Mouse (Mus musculus) heart, adult 11 months (tissue): ENCODE data around the gene Plagl1.

Experiments
- DNase-seq: peaks from one replicate; pipeline ENCODE4 v3.0.0; 2022

Gene Plagl1

DNA sequence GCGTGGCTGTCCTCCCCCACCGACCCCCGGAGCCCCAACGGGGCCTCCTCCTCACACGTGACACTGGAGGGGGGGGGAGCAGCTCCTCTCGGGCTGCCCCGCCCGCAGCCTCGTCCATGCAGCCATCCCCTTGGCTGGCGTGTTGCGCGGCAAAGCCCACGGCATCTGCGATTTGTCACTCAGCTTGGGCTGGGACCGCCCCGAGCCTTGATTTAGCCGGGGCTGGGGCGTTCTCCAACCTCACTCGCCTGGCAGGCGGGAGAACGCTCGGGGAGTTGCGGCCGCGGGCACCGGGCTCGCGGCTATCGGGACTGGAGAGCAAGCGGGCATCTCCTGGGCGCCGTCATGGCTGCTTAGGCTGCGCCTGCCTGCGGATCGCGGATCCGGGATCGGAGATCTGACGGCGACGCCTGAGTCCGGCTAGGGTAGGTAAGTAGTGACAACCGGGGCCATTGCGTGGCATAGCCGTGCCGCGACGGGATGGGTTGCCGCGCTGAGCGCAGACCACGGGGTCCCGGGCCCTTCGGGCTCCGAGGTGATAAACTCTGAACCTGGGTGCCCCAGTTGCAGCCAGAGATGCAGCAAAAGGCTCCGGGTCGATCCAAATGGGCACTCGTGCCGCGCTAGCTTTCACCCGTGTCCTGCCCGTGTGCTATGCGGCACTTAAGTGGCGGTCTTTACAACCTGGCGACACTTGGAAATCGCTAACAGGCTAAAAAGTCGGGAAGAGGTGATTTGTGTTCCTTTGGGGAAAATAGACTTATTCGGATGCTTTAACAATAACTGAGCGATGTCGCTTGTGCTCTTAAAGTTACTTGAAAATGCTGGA lies 30.5 kb downstream of the Plagl1 start:
- peak; percentile 98 for DNase-seq

- peak; percentile 8 for DNase-seq
Measured at GRCm38 (mm10) chr10:13092996-13093395, 32.7 kb downstream of the Plagl1 start.

DNA sequence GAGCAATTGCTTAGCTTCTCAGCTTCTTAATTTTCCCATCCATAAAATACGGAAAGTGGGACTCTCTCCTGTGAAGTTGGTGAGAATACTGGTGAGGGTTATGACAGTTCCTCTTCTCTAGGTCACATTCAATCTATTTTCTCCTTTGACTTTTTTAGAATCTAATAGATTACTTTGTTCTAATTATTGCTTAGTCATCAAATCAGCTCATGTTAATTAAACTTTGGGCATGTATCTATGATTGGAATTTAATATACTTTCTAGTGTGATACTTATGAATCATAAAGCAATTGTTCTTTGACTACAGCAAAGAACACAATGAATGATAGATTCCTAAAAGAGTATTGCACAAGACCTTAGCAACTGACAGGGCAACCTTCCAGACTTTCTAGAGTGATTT lies 38.6 kb downstream of the Plagl1 start:
- DNase-seq = no peak

GRCm38 (mm10) chr10:13100061-13100648 lies 39.9 kb downstream of the Plagl1 start:
- peak; percentile 8 for DNase-seq

- peak; percentile 70 for DNase-seq
Measured at GRCm38 (mm10) chr10:13102360-13102759, 42.1 kb downstream of the Plagl1 start.

DNA sequence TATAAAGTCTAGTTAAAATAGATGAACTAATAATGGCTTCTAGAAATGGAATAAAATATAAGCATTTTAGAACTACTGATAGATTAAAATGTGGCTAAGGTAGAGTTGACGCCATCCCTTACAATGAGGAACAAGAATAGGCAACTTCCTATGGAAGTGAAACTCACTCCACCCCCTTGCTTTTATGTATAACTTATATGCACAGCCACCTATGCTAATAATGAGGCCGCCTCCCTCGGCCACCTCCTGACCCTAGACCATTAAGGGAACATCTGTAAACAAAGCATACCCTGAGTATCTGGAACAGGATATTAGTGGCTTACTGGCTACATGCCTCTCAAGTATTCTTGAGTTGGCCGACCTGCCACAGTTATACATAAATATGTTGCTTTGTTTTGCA lies 43.5 kb downstream of the Plagl1 start:
- DNase-seq = peak; percentile 54

DNA sequence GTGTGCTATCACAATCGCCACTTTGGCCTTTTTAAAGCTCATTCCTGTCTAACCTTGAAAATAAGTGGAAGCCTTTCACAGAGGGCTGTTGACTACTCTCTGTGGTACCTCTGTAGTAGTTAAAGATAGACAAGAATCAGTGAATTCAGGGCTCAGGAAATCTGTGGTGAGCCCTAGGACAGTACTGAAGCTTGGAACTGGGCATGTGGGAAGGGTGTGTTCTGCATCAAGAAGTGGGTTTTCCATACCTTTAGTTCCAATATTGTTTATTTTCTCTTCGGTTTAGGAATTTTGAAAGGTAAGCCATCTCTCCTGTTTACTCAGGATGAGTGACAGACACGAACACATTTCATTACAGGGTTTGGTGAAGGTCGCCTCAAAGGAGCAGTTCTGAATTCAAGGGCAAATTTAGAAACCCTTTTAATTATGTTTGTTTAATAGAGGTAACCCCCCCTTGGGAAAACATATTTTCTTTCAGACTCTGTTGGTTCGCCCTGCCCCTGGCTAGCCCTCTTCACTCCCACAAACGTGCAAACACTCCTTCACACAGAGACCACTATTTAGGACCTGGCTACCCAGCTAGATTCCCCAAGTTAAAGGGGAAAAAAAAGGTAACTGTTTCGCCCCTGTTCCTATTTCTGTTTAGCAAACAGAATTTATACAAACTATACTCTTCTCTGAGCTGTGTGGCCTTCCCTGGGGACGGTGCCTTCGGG lies 46.8 kb downstream of the Plagl1 start:
- peak; percentile 40 for DNase-seq

GRCm38 (mm10) chr10:13108021-13108548 lies 47.8 kb downstream of the Plagl1 start:
- DNase-seq = peak; percentile 75

DNA sequence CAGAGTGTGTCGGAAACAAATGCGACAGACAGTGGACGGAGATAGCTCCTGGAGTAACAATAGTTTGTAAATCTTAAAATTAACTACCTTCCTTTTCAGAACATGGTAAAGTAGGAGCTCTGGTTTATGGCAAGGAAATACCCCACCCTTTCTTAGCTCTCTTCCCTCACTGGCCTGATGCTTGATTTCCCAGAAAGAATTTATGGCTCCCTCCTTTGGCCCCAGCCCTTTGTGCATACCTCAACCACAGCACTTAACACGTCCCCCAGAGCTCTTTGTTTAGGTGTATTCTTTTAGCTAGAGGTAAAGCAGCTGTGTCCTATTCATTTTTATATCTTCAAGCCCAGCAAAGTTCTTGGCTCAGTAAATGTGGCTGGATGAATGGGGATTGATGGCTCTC lies 48.5 kb downstream of the Plagl1 start:
- peak; percentile 45 for DNase-seq

GRCm38 (mm10) chr10:13109781-13110180 lies 49.5 kb downstream of the Plagl1 start:
- peak; percentile 70 for DNase-seq

GRCm38 (mm10) chr10:13112849-13113248 lies 52.5 kb downstream of the Plagl1 start:
- peak; percentile 76 for DNase-seq

GRCm38 (mm10) chr10:13113641-13114040 lies 53.3 kb downstream of the Plagl1 start:
- peak; percentile 29 for DNase-seq

DNA sequence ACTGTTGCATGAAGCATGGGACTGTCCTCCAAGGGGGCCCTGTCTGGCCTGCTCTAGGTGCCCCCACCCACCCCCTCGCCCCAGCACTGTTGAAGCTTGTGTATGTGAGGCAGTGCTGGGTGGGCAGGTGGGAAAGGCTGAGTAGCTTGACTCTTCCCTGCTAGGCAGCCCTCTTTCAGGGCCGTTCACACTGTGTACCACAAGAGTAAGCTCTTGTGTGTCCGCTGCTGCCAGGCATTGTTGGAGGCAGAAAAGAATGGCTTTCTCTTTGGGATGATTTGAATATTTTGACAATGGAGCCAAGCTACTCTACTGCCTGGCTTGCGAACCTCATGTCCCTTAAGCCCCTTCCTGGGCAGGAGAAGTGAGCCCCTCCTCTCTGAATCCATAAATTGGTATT lies 54.7 kb downstream of the Plagl1 start:
- DNase-seq = peak; percentile 63

GRCm38 (mm10) chr10:13116706-13117665 lies 56.7 kb downstream of the Plagl1 start:
- DNase-seq = peak; percentile 82

- peak; percentile 34 for DNase-seq
Measured at GRCm38 (mm10) chr10:13118024-13118769, 57.9 kb downstream of the Plagl1 start.

GRCm38 (mm10) chr10:13118770-13119102 lies 58.4 kb downstream of the Plagl1 start:
- DNase-seq = peak; percentile 78

- peak; percentile 52 for DNase-seq
Measured at GRCm38 (mm10) chr10:13119300-13119699, 59.0 kb downstream of the Plagl1 start.

- DNase-seq = peak; percentile 36
Measured at GRCm38 (mm10) chr10:13125811-13126210, 65.5 kb downstream of the Plagl1 start.

GRCm38 (mm10) chr10:13127335-13127734 lies 67.0 kb downstream of the Plagl1 start:
- DNase-seq = peak; percentile 74

DNA sequence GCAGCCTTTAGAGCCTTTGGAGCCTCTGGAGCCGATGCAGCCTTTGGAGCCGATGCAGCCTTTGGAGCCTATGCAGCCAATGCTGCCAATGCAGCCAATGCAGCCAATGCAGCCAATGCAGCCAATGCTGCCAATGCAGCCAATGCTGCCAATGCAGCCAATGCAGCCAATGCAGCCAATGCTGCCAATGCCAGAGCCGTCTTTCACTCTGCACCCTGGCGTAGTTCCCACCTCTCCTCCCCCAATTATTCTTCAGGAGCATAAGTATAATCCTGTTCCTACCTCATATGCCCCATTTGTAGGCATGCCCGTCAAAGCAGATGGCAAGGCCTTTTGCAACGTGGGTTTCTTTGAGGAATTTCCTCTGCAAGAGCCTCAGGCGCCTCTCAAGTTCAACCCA lies 67.6 kb downstream of the Plagl1 start:
- DNase-seq = peak; percentile 69

GRCm38 (mm10) chr10:13133850-13134249 lies 73.5 kb downstream of the Plagl1 start:
- DNase-seq = peak; percentile 10

- DNase-seq = peak; percentile 70
Measured at GRCm38 (mm10) chr10:13135276-13135675, 75.0 kb downstream of the Plagl1 start.
